Mouse (Mus musculus): Measurements from ENCODE around the gene Chaf1a. TPM values are rescaled to one million over a fixed set of nuclear protein-coding genes. Genes with fewer than 3 reads are reported as not detected.

Gene Chaf1a
- polyA plus RNA-seq, 1 experiment = 33.8 TPM

- H3K9me3 ChIP-seq = no peaks in the 10 kb centered on the region
- TF ChIP-seq GATA1 (IDR thresholded peaks at IDR 0.05; ENCODE audit: borderline replicate concordance, low read length) = no peak
- no peak for TF ChIP-seq FLI1 (IDR thresholded peaks at IDR 0.05; ENCODE audit: low read length)
- peaks cover 24% of the 10 kb centered on the region for H3K4me1 ChIP-seq
- no peak overlapping the region for H3K4me3 ChIP-seq (replicated peaks)
- H3K36me3 ChIP-seq (replicated peaks; ENCODE audit: low read length) = peaks cover 53% of the 10 kb centered on the region
- H3K27me3 ChIP-seq (replicated peaks) = peaks cover 7% of the 10 kb centered on the region
Measured at GRCm38 (mm10) chr17:56110571-56110970, 70.3 kb downstream of the Chaf1a start.

GRCm38 (mm10) chr17:56111021-56111420 lies 70.8 kb downstream of the Chaf1a start:
- H3K9me3 ChIP-seq = no peaks in the 10 kb centered on the region
- H3K4me3 ChIP-seq (replicated peaks) = no peak overlapping the region
- H3K4me1 ChIP-seq = peaks cover 24% of the 10 kb centered on the region
- TF ChIP-seq GATA1 (IDR thresholded peaks at IDR 0.05; ENCODE audit: borderline replicate concordance, low read length) (no peak), FLI1 (IDR thresholded peaks at IDR 0.05; ENCODE audit: low read length) (no peak)
- peaks cover 53% of the 10 kb centered on the region for H3K36me3 ChIP-seq (replicated peaks; ENCODE audit: low read length)
- H3K27me3 ChIP-seq (replicated peaks) = peaks cover 11% of the 10 kb centered on the region

- Histone ChIP-seq H3K4me1 (peaks cover 28% of the 10 kb centered on the region), H3K4me3 (replicated peaks) (no peak overlapping the region), H3K27me3 (replicated peaks) (peaks cover 20% of the 10 kb centered on the region), H3K36me3 (replicated peaks; ENCODE audit: low read length) (peaks cover 52% of the 10 kb centered on the region), H3K9me3 (no peaks in the 10 kb centered on the region)
- TF ChIP-seq FLI1 (IDR thresholded peaks at IDR 0.05; ENCODE audit: low read length) (no peak), GATA1 (IDR thresholded peaks at IDR 0.05; ENCODE audit: borderline replicate concordance, low read length) (no peak)
Measured at GRCm38 (mm10) chr17:56111864-56112263, 71.6 kb downstream of the Chaf1a start.

GRCm38 (mm10) chr17:56112743-56113142 lies 72.5 kb downstream of the Chaf1a start:
- Histone ChIP-seq H3K4me3 (replicated peaks) (peak overlapping the region; percentile 47), H3K36me3 (replicated peaks; ENCODE audit: low read length) (peaks cover 43% of the 10 kb centered on the region), H3K4me1 (peaks cover 36% of the 10 kb centered on the region), H3K9me3 (no peaks in the 10 kb centered on the region), H3K27me3 (replicated peaks) (peaks cover 26% of the 10 kb centered on the region)
- TF ChIP-seq GATA1 (IDR thresholded peaks at IDR 0.05; ENCODE audit: borderline replicate concordance, low read length) (no peak), FLI1 (IDR thresholded peaks at IDR 0.05; ENCODE audit: low read length) (no peak)

- Histone ChIP-seq H3K4me1 (peaks cover 67% of the 10 kb centered on the region), H3K36me3 (replicated peaks; ENCODE audit: low read length) (peaks cover 13% of the 10 kb centered on the region), H3K27me3 (replicated peaks) (peaks cover 57% of the 10 kb centered on the region), H3K9me3 (no peaks in the 10 kb centered on the region), H3K4me3 (replicated peaks) (no peak overlapping the region)
- TF ChIP-seq FLI1 (IDR thresholded peaks at IDR 0.05; ENCODE audit: low read length) = no peak
- no peak for TF ChIP-seq GATA1 (IDR thresholded peaks at IDR 0.05; ENCODE audit: borderline replicate concordance, low read length)
Measured at GRCm38 (mm10) chr17:56116193-56116592, 76.0 kb downstream of the Chaf1a start.

- H3K36me3 ChIP-seq (replicated peaks; ENCODE audit: low read length) = peaks cover 9% of the 10 kb centered on the region
- peak within 1 kb of the TSS; percentile 86 for H3K4me3 ChIP-seq (replicated peaks)
- peaks cover 67% of the 10 kb centered on the region for H3K27me3 ChIP-seq (replicated peaks)
- peaks cover 7% of the 10 kb centered on the region for H3K9me3 ChIP-seq
- TF ChIP-seq GATA1 (IDR thresholded peaks at IDR 0.05; ENCODE audit: borderline replicate concordance, low read length) (no peak), FLI1 (IDR thresholded peaks at IDR 0.05; ENCODE audit: low read length) (no peak)
- peaks cover 76% of the 10 kb centered on the region for H3K4me1 ChIP-seq
Measured at GRCm38 (mm10) chr17:56117251-56117710, 77.0 kb downstream of the Chaf1a start, which contains the start of gene Plin5. Gene Plin5, minus strand, starts transcription at chr17:56117596.

GRCm38 (mm10) chr17:56119431-56119830 lies 79.2 kb downstream of the Chaf1a start:
- peaks cover 21% of the 10 kb centered on the region for H3K9me3 ChIP-seq
- no peak for TF ChIP-seq FLI1 (IDR thresholded peaks at IDR 0.05; ENCODE audit: low read length)
- H3K4me1 ChIP-seq = peaks cover 59% of the 10 kb centered on the region
- peaks cover 72% of the 10 kb centered on the region for H3K27me3 ChIP-seq (replicated peaks)
- peak overlapping the region; percentile 83 for H3K4me3 ChIP-seq (replicated peaks)
- H3K36me3 ChIP-seq (replicated peaks; ENCODE audit: low read length) = peaks cover 22% of the 10 kb centered on the region

- no peak for TF ChIP-seq GATA1 (IDR thresholded peaks at IDR 0.05; ENCODE audit: borderline replicate concordance, low read length)
- peaks cover 68% of the 10 kb centered on the region for H3K27me3 ChIP-seq (replicated peaks)
- H3K36me3 ChIP-seq (replicated peaks; ENCODE audit: low read length) = peaks cover 29% of the 10 kb centered on the region
- peak overlapping the region; percentile 83 for H3K4me3 ChIP-seq (replicated peaks)
- peaks cover 51% of the 10 kb centered on the region for H3K4me1 ChIP-seq
- H3K9me3 ChIP-seq = peaks cover 21% of the 10 kb centered on the region
Measured at GRCm38 (mm10) chr17:56119981-56120880, 80.0 kb downstream of the Chaf1a start.

GRCm38 (mm10) chr17:56121826-56122225 lies 81.6 kb downstream of the Chaf1a start, which contains the start of gene Lrg1:
Gene Lrg1, minus strand, starts transcription at chr17:56122001.
- H3K36me3 ChIP-seq (replicated peaks; ENCODE audit: low read length) = peaks cover 43% of the 10 kb centered on the region
- H3K9me3 ChIP-seq = peaks cover 21% of the 10 kb centered on the region
- H3K4me1 ChIP-seq = peaks cover 48% of the 10 kb centered on the region
- H3K27me3 ChIP-seq (replicated peaks) = peaks cover 53% of the 10 kb centered on the region
- H3K4me3 ChIP-seq (replicated peaks) = peak within 1 kb of the TSS; percentile 83
- no peak for TF ChIP-seq GATA1 (IDR thresholded peaks at IDR 0.05; ENCODE audit: borderline replicate concordance, low read length)

Other genes with a start within 250 kb of the Chaf1a start
- 0.16 TPM in 1 of 2 replicates, not detected in the other for gene Zfp119a, start 161.5 kb upstream of the Chaf1a start, polyA plus RNA-seq (2012; ENCODE audit: insufficient read depth, low replicate concordance)
- gene Zfp959, start 148.3 kb upstream of the Chaf1a start, polyA plus RNA-seq (2012; ENCODE audit: insufficient read depth, low replicate concordance) = 0.98 TPM in 1 of 2 replicates, not detected in the other
- 0.12 TPM in 1 of 2 replicates, not detected in the other for gene Zfp119b, start 90.9 kb upstream of the Chaf1a start, polyA plus RNA-seq (2012; ENCODE audit: insufficient read depth, low replicate concordance)
- 114 and 143 TPM in 2 replicates for gene Ebi3, start 87.8 kb upstream of the Chaf1a start, polyA plus RNA-seq (2012; ENCODE audit: insufficient read depth, low replicate concordance)
- 15.6 and 33.1 TPM in 2 replicates for gene Yju2, start 81.3 kb upstream of the Chaf1a start, polyA plus RNA-seq (2012; ENCODE audit: insufficient read depth, low replicate concordance)
- gene Shd, start 70.0 kb upstream of the Chaf1a start, polyA plus RNA-seq (2012; ENCODE audit: insufficient read depth, low replicate concordance) = 2.9 and 15.1 TPM in 2 replicates
- not detected in 2 replicates for gene Fsd1, start 53.9 kb upstream of the Chaf1a start, polyA plus RNA-seq (2012; ENCODE audit: insufficient read depth, low replicate concordance)
- gene Stap2, start 34.9 kb upstream of the Chaf1a start, polyA plus RNA-seq (2012; ENCODE audit: insufficient read depth, low replicate concordance) = 0.21 TPM in 1 of 2 replicates, not detected in the other
- gene Mpnd, start 34.7 kb upstream of the Chaf1a start, polyA plus RNA-seq (2012; ENCODE audit: insufficient read depth, low replicate concordance) = 4.4 and 22.7 TPM in 2 replicates
- gene Sh3gl1, start 3.8 kb upstream of the Chaf1a start, polyA plus RNA-seq (2012; ENCODE audit: insufficient read depth, low replicate concordance) = 115 and 286 TPM in 2 replicates
- 75.0 and 97.7 TPM in 2 replicates for gene Ubxn6, start 34.6 kb downstream of the Chaf1a start, polyA plus RNA-seq (2012; ENCODE audit: insufficient read depth, low replicate concordance)
- 93.5 and 279 TPM in 2 replicates for gene Hdgfl2, start 39.2 kb downstream of the Chaf1a start, polyA plus RNA-seq (2012; ENCODE audit: insufficient read depth, low replicate concordance)
- not detected in 2 replicates for gene Plin4, start 69.4 kb downstream of the Chaf1a start, polyA plus RNA-seq (2012; ENCODE audit: insufficient read depth, low replicate concordance)
- gene Plin5, start 77.2 kb downstream of the Chaf1a start, polyA plus RNA-seq (2012; ENCODE audit: insufficient read depth, low replicate concordance) = not detected in 2 replicates
- 2.7 TPM in 1 of 2 replicates, not detected in the other for gene Lrg1, start 81.6 kb downstream of the Chaf1a start, polyA plus RNA-seq (2012; ENCODE audit: insufficient read depth, low replicate concordance)
- 19.4 and 37.0 TPM in 2 replicates for gene Sema6b, start 99.9 kb downstream of the Chaf1a start, polyA plus RNA-seq (2012; ENCODE audit: insufficient read depth, low replicate concordance)
- gene Tnfaip8l1, start 122.0 kb downstream of the Chaf1a start, polyA plus RNA-seq (2012; ENCODE audit: insufficient read depth, low replicate concordance) = 0.94 and 3.0 TPM in 2 replicates
- 13.4 and 39.8 TPM in 2 replicates for gene Mydgf, start 143.5 kb downstream of the Chaf1a start, polyA plus RNA-seq (2012; ENCODE audit: insufficient read depth, low replicate concordance)
- 55.6 and 60.2 TPM in 2 replicates for gene Dpp9, start 178.5 kb downstream of the Chaf1a start, polyA plus RNA-seq (2012; ENCODE audit: insufficient read depth, low replicate concordance)
- 9.5 and 11.2 TPM in 2 replicates for gene Fem1a, start 216.4 kb downstream of the Chaf1a start, polyA plus RNA-seq (2012; ENCODE audit: insufficient read depth, low replicate concordance)
- gene Ticam1, start 236.3 kb downstream of the Chaf1a start, polyA plus RNA-seq (2012; ENCODE audit: insufficient read depth, low replicate concordance) = 13.7 and 27.2 TPM in 2 replicates